Mouse (Mus musculus) gastrocnemius, postnatal 25 days (tissue): Measurements from ENCODE around the gene Nadk. TPM values are rescaled to one million over a fixed set of nuclear protein-coding genes. Genes with fewer than 3 reads are reported as not detected.
"Not testable (repeated sequence)": the region's sequence is repeated elsewhere in the genome, so short reads cannot be mapped to it uniquely, and the experiment has no call there.

Experiments used
- DNase-seq: peaks from one replicate; pipeline ENCODE4 v3.0.0; 2022
- total RNA-seq, 2 experiments: library from RNA; stranded (reverse); gene quantifications; 1 replicate in 1 of 2; 2 replicates in 1 of 2; pipeline ENCODE4 v1.2.3; 2021

The Nadk gene
- total RNA-seq, 2 experiments from 2014 or later, result 17.3 to 19.2 TPM

DNA sequence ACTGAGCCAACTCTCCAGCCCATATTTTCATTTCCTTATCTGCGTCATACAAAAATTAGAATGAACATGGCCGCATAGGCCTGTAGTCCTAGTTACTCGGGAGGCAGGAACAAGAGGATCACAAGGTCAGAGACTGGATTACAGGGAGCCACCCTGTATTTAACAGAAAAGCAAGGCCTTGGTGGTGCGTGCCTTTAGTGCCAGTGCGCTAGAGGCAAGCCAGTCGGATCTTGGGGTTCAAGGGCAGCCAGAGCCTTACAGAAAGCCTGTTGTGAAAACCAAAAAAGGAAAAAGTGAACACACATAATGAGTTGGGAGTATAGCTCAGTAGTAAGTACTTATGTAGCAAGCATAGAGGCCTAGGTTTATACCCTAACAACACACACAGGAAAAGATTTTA, 7.6 kb downstream of the Nadk start:
- DNase-seq, result no peak

DNA sequence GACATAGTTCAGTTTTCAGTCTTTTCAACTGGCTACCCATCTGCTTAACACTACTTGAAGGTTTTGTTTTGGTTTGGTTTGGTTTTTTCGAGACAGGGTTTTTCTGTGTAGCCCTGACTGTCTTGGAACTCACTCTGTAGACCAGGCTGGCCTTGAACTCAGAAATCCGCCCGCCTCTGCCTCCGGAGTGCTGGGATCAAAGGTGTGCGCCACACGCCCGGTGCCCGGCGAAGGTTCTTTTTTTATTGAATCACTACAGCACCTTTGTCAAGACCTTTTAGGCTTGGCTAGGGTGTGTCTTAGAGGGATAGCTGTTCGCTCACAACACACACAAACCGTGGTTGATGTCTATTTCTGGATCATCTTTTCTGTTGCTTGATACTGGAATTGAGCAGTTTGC, 8.1 kb downstream of the Nadk start:
- not testable (repeated sequence) for DNase-seq

DNA sequence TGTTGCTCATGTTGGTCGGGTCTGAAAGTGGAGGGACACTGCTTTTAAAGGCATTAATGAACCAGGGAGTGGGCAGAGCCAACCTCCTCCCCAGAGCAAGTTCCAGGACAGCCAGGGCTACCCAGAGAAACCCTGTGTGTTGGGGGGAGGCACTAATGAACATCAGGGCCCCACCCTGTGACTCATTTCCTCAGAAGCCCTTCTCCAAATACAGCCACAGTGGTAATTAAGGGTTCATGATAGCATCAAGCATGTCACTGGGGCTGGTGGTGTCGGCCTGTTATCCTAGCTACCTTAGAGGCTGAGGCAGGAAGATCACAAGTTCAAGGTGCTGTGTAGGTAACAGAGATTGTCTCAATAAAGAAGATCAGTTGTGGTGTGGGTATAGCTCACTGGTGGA, 9.3 kb downstream of the Nadk start:
- DNase-seq, result no peak

DNA sequence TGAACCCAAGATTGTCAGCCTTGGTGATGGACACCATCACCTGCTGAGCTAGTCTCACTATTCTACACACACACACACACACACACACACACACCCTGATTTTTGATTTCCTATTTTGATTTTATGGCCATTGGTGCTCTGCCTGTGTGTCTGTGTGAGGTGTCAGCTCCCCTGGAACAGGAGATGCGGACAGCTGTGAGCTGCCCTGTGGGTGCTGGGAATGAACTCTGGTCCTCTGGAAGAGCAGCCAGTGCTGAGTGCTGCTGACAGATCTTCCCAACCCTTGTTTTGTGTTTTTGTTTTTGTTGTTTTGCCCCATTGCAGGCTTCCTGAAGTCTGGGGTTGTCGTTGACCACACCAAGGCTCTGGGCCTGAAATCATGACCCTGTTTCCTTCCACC, 11.0 kb downstream of the Nadk start:
- no peak for DNase-seq

DNA sequence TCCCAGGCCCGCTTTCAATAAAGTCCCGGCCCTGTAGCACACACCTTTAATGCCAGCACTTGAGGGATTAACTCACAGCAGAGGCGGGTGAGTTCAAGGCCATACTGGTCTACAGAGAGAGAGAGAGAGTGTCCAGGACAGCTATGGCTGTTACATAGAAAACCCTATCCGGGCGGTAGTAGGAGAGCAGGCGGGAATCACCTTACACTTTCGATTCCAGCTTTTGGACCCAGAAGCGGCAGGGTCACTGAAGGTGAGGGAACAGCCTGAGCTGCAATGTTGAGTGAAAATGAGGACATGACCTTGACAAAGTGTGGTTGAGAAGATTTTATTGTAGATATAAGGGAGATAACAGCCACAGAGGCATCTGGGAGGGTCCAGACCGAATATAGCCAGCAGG, 11.7 kb downstream of the Nadk start:
- DNase-seq, result no peak

DNA sequence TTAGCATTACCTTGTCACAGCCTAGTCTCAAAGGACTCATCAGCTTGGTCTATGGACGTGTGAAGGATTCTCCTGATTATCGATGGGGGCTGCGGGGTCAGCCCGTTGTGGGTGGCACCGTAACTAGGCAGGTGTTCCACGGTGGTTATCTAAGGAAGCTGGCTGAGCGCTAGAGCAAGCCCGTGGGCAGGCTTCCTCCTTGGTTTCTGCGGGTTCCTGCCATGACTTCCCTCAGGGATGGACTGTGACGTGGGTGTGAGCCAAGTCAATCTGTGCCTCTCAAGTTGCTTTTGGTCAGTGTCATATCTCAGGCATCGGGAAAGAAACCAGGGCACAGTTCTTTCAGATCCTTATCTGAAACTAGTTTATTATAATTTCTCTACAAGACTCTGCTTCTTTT, 12.8 kb downstream of the Nadk start:
- DNase-seq, result no peak

DNA sequence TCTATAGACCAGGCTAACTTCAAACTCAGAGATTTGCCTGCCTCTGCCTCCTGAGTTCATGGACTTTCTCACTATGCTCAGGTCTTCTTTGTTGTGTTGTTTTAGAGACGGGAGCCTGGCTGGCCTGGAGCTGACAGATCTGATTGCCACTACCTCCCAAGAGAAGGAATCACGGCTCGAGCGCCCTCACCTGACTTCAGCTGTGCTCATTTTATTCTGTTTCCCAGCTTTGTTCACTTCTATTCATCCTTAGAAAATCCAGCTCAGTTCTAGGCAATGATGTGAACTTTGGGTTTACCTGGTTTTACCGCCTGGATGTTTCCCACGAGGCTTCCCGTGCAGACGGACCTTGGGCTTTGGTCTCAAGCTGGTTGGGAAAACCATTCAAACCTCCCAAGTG, 13.3 kb downstream of the Nadk start:
- no peak for DNase-seq

DNA sequence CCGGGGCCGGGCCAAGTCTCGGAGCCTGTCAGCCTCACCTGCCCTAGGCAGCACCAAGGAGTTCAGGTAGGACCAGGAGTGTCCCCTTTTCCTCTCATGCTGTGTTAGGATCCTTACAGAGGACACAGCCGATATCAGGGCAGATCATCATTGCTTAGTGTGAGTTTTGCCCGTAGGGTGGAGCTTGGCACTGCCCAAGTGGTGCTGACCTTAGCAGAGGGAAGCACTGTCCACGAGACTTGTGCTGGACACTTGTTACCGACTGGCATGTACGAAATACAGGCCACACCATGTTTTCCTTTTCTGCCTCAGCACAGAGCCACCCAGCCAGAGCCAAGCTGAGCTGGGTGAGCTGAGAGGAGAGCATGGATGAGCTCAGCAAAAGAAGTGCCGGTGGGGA, 15.0 kb downstream of the Nadk start:
- peak; percentile 57 for DNase-seq

DNA sequence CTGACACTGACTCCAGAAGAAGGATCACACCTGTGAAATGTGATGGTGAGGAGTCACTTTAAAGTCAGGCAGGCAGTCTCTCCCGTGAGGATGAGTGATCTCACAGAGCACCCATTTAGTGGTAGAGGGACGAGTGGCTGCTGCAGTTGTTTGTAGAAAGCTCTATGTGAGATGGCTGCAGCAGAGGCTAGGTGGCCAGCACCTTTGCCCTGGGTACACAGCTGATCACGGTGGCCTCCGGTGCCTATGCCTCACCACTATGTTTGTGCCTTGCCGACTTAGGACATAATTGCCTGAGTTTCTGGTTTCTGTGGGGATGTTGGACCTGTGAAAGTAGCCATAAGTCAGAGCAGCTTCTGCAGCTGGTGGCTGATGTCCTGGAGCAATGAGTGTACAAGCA, 15.6 kb downstream of the Nadk start:
- no peak for DNase-seq

DNA sequence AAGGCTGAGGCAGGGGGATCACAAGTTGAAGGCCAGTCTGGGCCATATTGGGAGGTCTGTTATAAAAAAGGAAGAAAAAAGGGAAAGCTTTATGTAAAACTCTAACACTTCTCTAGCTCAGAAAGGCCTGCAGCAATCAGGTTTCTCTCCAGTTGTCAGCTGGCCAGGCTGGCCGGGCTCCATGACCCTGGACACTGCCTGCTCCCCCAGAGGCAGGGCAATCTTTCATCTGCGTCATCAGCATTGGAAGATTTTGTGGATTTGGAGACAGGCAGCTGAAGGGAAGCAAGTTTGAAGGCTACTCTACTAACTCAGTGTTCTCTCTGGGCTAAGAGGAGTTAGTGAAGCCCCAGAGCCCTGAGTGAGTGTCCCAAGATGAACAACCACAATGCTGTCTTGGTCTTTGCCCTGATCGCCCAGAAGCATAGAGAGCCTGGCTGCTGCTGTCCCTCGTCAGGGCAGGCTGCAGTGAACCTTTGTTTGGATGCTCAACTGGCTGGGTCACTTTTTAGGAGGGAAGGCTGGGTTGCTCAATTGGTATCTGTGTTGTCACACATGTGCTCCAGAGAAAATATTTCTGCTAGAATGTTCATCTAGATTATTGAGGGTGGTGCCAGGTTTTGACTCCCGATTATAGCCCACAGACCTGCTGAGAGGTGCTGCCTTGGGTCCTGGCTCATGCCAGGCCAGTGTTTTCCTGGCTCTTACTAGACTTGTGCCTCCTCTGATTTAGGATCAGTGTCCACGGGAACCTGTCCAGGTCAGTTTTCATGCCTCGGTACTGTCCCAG, 16.4 kb downstream of the Nadk start:
- DNase-seq, result peak; percentile 79

DNA sequence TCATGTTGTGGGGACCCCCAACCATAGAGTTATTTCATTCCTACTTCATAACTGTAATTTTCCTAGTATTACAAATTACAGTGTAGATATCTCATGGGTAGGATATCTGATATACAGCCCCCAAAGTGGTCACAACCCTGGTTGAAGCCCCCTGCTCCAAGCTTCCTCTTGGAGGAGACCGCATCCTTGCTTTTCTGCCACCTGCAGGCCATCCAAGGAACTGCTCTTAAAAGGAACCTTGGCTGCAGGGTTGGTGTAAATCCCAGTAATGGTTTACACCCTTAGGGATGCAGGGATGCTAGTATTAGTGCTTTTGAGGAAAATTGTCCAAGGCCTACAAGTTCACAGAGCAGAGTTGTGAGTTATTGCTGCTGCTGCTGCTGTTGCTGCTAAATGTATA, 18.2 kb downstream of the Nadk start:
- no peak for DNase-seq

DNA sequence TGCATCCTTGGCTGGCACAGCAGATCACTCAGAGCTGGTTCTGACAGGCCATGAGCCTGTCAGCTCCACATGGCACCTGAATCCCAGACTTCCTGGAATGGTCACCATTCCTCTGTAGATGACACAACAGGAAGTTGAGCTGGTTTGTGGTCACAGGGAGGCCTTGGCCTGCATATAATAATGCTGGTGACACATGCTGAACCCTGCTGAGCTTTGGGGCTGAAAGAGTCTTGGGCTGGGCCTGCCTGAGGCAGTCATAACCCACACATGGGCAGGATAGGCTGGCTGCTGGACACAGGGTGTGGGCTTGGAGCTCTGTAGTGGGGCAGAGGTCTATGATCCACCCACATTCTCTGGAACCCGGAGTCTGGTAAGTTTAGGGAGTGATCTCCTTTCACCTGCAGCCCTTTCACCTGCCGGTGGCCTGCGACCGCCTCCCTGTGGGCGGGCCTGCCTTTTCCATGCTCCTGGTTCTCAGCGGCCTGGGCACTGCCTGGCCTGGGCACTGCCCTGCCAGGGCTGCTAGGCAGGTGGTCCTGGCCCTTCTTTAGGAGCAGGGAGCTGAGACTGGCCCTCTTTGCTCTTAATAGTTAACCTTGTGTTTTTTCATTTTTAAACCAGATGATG, 20.2 kb downstream of the Nadk start:
- DNase-seq, result no peak

DNA sequence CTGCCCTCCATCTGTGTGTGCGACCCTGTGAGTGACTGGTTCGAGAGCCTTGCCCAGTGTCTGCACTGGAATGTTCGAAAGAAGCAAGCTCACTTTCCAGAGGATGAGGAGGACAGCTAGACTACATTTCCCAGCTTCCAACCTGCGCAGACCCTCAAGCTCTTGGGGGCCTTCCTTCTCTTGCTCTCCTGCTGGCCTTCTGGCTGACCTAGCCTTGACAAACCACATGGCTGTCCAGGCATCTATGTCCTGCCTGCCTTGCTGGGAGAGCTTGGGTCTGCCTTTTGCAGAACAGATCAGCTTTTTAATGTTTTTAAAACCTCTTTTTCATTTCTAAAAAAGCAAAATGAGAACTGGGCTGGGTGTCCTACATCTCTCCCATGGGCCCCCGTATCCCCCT, 27.2 kb downstream of the Nadk start:
- DNase-seq, result no peak

DNA sequence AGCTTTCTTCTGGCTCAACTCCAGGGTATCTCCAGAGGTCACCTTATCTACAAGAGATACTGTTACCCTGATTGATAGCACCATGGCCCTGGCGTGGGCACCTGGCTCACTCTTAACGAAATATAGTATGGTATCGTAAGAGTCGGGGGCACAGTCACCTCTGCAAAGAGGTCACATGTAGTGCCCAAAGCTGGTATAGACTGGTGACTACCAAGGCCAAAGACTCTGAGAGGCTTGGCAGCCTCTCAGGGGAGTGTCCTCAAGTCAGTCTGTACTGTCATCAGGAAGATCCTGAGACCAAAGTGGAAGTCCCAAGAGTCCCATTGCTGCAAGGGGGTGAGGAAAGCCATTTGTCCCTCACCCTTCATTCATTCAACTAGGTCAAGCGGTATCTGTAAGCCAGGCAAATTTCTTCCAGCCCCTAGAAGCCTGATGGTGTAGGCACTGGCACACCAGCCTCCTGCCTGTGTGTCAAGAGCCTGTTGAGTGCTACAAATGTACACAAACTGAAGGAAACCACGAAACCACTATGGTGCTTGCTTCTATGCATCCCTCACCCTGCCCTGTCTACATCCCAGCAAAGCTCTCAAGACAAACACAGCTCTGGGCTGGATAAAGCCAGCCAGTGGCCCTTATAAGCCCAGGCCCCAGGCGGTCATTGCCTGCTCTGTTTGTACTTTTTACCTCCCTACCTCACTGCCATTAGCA, 29.0 kb downstream of the Nadk start:
- DNase-seq, result no peak

DNA sequence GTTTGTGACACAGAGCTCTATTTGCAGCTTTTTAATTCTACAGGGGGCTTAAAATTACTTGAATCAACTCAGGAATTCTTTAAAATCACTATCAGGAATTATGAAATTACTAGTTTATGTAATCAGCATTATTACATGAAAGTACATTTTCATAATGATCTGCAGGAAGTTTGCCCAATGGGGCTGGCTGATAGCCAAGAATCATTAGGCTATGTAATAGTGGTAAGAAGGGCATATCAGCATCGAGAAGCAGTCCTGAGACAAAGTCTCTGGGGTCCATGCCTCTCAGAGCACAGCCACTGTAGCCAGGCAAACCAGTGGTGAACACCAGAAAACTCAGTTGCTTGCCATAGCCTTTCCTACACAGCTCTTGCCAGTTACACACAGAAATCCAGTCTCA, 31.6 kb downstream of the Nadk start:
- DNase-seq, result no peak

DNA sequence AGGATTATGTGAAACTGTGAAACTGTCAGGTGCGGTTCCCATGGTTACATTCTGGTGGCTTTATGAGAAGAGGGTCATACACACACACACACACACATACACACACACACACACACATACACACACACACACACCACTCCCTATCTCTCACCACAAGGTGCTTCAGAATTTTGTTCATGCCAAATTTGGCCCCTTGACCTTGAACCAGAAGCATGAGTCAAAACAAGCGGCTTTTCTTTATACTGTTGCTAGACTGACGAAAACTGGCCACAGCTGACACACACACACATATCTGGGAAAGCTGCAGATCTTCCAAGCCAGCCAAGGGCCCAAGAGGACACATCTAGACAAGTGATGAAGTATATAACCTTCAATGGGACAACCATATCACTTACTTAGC, 33.6 kb downstream of the Nadk start:
- DNase-seq, result no peak

DNA sequence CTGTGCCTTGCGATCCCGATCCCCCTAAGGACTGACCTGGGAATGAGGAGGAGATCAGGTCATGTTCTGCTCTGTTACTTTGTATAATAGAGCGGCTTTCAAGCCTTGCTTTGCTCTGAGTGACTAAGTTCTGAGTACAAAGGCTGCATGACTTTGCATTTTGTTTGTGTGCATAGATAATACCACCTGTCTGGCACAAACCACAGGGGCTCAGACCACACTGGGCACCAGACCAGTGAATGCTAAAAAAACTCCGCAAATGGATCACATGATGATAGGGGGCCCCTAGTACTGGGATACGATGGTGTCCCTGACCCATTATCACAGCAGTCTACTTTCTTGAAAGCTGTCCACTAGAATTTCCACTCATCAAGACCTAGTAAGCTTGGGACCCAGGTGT, 34.4 kb downstream of the Nadk start:
- DNase-seq, result no peak

DNA sequence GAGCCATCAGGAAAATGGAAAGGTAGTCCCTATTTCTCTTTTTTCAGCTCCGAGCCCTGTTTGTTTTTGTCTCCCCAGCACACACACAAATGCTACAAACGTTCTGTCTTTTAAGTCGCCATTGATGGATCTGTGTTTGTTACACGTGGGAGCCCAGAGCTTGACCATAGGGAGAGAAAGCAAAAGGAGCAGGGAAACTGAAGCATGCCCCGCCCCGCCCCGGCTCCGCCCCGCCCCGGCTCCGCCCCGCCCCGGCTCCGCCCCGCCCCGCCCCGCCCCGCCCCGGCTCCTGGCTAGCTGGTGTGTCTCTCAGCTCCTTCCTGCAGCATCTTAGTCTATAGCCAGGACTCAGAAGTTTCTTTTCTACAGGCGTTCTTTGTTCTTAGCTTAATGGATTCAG, 36.4 kb downstream of the Nadk start:
- DNase-seq, result no peak

DNA sequence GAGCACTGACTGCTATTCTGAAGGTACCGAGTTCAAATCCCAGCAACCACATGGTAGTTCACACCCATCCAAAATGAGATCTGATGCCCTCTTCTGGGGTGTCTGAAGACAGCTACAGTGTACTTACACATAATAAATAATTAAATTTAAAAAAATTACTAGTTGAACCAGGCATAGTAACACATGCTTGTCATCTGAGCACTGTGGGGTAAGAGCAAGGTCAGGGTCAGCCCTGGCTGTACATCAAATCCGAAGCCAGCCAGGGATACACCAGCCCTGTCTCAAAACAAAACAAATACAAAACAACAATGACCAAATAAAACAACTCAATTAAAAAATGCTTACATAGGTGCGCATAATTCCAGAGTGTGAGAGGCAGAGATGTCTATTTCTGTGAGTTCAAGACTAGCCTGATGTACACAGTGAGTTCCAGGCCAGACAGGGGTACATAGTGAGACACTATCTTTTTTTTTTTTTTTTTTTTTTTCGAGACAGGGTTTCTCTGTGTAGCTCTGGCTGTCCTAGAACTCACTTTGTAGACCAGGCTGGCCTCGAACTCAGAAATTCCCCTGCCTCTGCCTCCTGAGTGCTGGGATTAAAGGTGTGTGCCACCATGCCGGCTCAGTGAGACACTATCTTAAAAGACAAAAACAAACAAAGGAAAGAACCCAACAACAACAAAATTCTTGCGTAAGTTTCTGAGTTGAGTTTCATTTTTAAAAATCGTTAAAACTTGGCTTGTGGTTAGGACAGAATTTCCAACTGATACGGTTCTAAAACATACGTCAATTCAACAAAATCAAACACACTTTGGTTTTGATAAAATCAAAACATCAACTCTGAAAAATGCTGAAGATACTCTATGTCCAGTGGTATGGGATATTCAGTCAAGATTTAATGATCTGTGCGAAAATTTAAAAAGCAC, 38.0 kb downstream of the Nadk start:
- DNase-seq, result no peak

DNA sequence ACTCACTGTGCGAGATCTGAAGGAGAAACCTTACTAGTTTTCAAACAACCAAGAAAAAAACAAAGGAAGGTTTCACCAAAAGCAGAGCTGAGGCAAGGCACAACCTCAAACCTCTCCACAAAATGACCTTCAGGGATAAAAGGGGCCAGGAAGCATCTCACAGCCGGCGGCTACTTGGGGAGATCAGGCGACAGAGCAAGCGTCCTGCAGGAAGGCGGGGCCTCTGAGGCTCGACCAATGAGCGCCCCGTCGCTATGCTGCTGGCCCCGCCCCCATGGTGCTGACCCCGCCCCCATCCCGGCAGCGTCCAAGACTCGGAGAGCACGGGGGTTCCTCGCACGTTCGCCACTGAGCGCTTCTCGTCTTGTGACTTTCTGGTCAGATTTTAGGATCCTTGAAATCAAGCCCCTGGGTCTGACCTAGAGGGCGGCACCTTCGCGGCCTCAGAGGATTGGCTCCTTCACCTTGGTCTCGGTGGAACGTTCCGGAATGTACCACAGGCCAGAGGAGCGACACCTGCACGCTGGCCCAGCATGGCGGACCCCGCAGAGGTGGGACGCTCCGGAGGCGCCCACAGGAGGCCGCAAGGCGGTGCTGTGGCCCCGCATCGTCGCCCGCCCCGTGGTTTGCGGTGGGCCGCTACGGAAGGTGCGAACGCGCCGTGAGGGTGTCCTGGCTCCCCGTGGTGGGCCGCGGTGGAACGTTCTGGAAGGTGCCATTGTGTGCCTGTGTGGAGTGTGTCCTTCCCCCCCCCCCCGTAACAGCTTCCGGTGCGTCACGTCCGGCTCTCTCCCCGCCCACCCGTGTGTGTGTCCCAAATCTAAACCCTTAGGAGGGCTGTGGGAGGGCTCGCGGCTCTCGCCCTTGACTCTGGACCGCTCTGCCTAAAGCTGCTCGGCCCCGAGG, 39.2 kb downstream of the Nadk start, which contains the start of gene Slc35e2:
TSS of gene Slc35e2 (plus strand) at position 326 of the 906 bp plus-strand sequence.
- DNase-seq, result peak; percentile 94

DNA sequence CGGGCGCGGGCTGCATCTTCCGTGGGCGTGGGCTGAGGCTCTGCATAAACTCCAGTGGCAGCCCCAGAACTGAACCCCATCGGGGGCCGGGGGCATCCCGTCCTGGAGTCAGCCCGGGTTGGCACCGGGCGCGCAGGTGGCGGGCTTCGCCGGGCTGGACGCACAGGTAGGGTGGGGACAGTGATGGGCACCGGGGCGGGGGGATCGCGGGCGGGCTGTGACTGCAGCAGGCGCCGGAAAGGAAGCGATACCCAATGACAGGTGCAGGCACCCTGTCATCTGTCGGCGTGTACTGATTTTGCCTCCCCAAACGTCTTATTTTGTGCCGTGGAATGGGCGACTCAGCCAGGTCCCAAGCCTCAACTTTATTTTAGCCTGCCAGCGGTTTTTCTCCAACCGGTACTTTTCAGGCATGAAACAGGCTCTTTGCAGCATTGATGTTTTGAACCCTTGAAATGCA, 39.8 kb downstream of the Nadk start:
- DNase-seq, result no peak
